Mouse (Mus musculus): ENCODE results near the gene Lst1.
A peak's percentile ranks its signal among the peaks of the same experiment; 100 is the strongest.

Lst1 gene

GRCm38 (mm10) chr17:35159638-35160037, 28.6 kb downstream of the Lst1 start:
- DNase-seq (ENCODE audit: low spot score), result no peak

- no peak for DNase-seq (ENCODE audit: low spot score)
These were observed 29.2 kb downstream of the Lst1 start for GRCm38 (mm10) chr17:35158850-35159593.

DNA sequence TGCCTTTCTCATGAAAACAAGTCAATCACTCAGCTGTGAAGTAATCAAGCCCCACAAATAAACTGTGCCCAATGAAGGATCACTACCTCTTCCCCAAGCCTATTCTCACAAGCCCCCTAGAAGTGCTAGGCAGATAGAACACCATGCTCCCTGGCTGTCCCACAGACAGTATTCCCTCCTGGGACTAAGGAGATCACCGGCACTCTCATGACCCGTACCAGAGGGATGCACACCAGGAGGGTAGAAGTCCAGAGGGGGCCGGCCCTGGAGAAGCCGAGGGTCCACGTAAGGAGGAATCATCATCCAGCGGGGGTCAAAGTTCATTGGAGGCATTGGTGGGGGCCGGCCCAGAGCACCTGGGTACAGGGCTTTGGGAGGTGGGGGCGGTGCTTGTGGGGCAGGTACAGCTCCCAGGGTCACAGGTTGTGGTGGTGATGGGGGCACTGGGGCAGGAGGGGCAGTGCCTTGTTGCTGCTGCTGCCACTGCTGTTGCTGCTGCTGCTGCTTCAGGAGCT, 30.5 kb downstream of the Lst1 start:
- DNase-seq (ENCODE audit: low spot score), result no peak

GRCm38 (mm10) chr17:35157254-35157653, 31.0 kb downstream of the Lst1 start:
- no peak for DNase-seq (ENCODE audit: low spot score)

- no peak for DNase-seq (ENCODE audit: low spot score)
These were observed 31.6 kb downstream of the Lst1 start for GRCm38 (mm10) chr17:35156461-35157200.

DNA sequence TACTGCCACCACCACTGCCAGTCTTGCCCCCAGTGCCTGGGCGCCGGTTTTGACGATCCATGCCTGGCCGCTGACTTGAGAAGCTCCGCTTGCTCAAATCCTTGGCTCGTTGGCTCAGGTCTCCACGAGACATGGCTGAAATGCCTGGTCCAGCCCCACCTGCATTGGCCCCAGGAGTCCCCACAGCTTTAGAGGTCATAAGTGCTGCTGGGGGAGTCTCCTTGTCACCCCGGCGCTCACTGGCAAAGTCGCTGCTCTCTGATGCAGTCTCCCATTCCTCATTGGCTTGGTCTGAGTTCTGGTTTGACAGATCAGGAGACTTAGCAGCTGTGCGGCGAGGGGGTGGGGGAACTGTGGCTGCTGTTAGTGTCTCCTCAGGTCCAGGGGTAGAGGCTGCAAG, 32.8 kb downstream of the Lst1 start:
- DNase-seq (ENCODE audit: low spot score), result no peak

DNA sequence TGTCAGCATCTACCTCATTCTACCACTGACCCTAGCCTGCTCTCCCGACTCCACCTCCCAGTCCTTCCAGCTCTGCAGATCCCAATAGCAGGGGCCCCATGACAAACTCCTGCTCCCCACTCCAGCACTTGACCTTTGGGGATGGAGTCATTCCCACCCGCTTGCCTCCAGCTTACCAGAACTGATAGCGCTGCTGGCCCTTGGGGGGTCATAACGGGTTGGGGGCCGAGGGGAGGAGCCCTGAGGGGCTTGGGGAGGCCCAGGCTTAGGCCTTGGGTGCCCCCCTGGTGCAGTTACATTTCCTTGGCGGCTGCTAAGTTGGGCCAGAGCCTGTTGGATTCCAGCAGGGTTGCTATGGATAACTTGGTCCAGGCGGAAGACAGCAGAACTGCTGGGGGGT, 33.6 kb downstream of the Lst1 start:
- DNase-seq (ENCODE audit: low spot score), result no peak

DNA sequence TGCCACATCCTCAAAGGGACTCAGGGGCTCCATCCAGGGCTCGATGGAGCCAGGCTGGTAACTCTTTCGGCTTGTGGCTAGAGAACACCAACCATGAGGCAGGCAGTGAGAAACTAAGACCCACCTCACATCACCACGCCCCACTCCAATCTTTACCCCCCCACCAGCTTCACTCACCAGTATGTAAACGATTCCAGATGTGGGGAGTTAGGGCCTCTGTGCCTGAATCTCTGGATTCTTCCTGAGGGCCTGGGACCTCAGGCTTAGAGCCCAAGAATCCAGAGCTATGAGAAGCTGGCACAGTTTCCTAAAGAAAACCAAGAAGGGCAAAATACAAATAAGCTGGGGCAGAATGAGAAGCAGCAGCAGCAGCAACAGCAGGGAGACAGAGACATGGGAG, 34.3 kb downstream of the Lst1 start:
- DNase-seq (ENCODE audit: low spot score), result no peak

DNA sequence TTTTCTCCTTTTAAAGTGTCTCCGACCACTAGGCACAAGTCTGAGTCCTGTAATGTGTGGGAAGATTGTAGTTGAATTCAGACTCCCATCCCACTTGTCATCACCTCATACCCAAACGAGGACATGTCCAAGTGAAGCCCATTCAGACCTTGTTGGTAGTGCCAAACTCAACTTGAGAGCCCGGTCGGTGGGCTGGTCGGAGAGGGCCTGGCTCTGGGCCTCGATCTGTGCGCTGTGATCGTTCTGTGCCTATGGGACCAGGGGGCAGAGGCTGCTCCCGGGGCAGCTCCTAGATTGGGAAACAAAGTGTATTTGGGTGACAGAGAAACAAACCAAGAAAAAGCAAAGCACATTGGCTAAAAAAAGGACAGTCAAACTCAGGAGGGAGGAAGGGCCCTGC, 35.2 kb downstream of the Lst1 start:
- DNase-seq (ENCODE audit: low spot score), result no peak

DNA sequence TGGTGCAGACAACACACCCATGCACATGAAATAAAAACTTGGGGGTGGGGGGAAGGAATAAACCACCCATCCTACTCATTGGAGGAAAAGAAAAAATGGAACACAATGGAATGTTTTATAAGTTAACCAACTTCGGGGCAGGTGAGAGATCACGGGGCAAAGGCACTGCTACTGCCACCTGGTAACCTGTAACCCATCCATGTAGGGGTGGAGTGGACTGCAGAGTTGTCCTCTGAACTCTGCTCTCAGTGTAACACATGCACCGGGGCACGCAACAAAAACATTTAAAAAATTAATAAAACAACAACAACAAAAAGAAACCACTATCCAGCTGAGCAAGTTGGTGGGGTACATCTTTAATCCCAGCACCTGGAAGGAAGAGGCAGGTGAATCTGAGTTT, 36.1 kb downstream of the Lst1 start:
- DNase-seq (ENCODE audit: low spot score), result no peak

DNA sequence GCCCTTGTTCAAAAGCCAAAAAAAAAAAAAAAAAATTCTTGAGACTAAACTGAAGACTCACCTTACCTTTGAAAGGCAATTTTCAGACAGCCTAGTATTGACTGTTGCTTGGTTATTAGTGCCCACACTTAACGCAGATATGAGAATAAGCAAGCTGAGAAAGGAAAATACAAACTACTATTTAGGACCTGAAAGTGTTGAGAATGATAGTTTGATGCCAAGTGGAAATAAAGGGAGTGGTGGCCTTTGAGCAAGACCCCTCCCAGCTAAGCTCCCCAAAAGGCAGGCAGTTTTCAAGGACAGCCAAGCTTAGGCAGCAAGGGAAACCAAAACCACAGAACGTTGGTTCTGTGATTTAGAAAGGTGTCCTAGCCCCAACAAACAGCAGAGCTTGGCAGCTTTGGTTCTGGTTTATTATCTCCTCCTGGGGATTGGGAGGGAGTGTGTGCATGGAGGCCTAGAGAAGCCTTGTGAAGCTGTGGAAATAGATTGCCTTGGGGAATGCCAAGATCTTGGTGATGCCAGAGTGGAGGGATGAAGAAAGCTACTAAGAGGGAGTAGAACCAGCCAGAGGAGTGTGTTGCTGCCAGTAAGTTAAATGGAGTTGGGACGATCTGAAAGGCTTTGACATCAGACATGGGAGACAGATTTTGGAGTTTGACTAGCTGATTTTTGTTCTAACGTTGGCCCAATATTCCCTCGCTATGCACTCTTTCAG, 40.2 kb downstream of the Lst1 start:
- no peak for DNase-seq (ENCODE audit: low spot score)

- DNase-seq (ENCODE audit: low spot score), result no peak
These were observed 40.9 kb downstream of the Lst1 start for GRCm38 (mm10) chr17:35147348-35147747.

GRCm38 (mm10) chr17:35146139-35146538, 42.1 kb downstream of the Lst1 start:
- DNase-seq (ENCODE audit: low spot score), result no peak

DNA sequence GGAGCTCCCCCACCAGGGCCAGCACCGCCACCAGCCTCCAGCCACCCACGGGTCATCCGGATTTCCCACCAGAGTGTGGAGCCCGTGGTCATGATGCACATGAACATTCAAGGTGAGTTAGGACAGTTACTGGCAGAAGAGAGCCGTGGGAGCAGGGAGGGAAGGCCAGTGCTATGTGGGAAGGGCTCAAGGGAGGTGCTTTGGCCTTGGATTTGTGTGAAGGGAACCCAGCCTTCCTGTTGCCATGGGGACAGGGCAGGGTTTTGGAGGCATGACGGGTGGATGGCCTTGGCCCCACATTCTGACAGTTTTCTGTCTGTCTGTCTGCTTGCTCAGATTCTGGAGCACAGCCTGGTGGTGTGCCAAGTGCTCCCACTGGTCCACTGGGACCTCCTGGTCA, 46.3 kb downstream of the Lst1 start:
- peak; percentile 88 for DNase-seq (ENCODE audit: low spot score)

DNA sequence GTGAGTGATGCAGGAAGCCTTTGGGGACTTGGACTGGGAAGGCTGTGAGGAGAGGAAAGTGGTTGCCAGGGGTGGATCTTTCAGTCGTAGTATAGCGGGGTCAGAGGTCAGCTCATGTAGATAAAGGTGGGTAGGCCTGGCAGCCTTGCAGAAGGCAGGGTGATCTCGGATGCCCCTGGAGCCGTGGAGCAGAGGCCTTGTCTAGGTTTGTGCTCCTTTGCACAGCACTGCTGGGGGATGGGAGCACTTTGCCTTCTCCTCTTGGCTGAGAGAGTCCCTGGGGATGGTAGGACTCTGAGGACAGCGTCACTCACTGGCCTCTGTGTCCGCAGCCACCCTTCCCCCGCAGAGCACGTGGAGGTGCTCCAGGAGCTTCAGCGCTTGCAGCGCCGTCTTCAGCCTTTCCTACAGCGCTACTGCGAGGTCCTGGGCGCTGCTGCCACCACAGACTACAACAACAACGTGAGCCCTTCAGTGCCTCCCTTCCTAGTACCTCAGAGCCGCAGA, 47.7 kb downstream of the Lst1 start:
- DNase-seq (ENCODE audit: low spot score), result no peak

DNA sequence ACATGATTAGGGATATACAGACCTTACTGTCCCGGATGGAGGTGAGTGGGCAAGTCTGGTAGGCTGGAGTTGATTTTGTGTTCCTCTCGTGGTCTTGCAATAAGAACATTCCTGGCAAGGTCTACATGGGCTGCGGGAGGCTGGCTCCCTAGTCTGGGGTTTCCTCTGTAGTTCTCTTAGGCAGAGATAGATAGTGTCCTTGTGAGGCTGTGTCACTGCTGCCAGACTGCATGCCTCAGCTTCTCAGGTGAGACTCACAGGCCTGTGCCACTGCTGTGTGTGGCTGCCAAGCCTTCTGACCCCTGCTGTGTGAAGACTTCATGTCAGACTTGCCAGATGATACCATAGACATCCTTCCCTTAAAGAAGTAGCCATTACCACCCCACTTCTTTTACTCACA, 49.0 kb downstream of the Lst1 start:
- no peak for DNase-seq (ENCODE audit: low spot score)

GRCm38 (mm10) chr17:35135591-35136320, 52.5 kb downstream of the Lst1 start:
- DNase-seq (ENCODE audit: low spot score), result no peak
